Mouse (Mus musculus) liver, embryonic 11.5 days (tissue): Measurements from ENCODE around the gene 1700001L19Rik. TPM values are rescaled to one million over a fixed set of nuclear protein-coding genes. Genes with fewer than 3 reads are reported as not detected.

Source experiments
- ATAC-seq: fragments of 200-750 bp; cut with Nextera tagmentation; replicated peaks from 2 replicates; pipeline ENCODE4 v1.8.0; 2017; ENCODE audit warnings: moderate number of reproducible peaks, mild to moderate bottlenecking, moderate TSS enrichment, moderate library complexity; ENCODE audit not compliant: low FRiP score
- DNase-seq: peaks from one replicate; pipeline ENCODE4 v3.0.0-alpha.2; 2017; ENCODE audit warnings: low spot score
- H3K27ac ChIP-seq: fragments of 300-500 bp; sonication (generic); 2 replicates; pipeline ENCODE4 v1.5.1; 2014; ENCODE audit warnings: mild to moderate bottlenecking, low read depth, low read length, control low read depth
- H3K27me3 ChIP-seq: fragments of 300-500 bp; sonication (generic); replicated peaks from 2 replicates; pipeline ENCODE4 v1.6.1; 2014; ENCODE audit warnings: low read length, mixed read lengths; ENCODE audit not compliant: control insufficient read depth, insufficient read depth
- H3K36me3 ChIP-seq: fragments of 300-500 bp; sonication (generic); 2 replicates; pipeline ENCODE4 v1.6.1; 2014; ENCODE audit warnings: mild to moderate bottlenecking, low read length, moderate library complexity, mixed read lengths; ENCODE audit not compliant: control insufficient read depth, insufficient read depth
- H3K4me1 ChIP-seq: fragments of 300-500 bp; sonication (generic); replicated peaks from 2 replicates; pipeline ENCODE4 v1.6.1; 2014; ENCODE audit warnings: low read length, mixed read lengths; ENCODE audit not compliant: control insufficient read depth, insufficient read depth
- H3K4me2 ChIP-seq: fragments of 300-500 bp; sonication (generic); 2 replicates; pipeline ENCODE4 v1.6.1; 2014; ENCODE audit warnings: mild to moderate bottlenecking, control low read depth, moderate library complexity
- H3K4me3 ChIP-seq: fragments of 300-500 bp; sonication (generic); 2 replicates; pipeline ENCODE4 v1.5.1; 2014; ENCODE audit warnings: low read depth, low read length, control low read depth
- H3K9ac ChIP-seq: fragments of 300-500 bp; sonication (generic); 2 replicates; pipeline ENCODE4 v1.6.1; 2014; ENCODE audit warnings: low read depth, low read length, control low read depth
- H3K9me3 ChIP-seq: fragments of 300-500 bp; sonication (generic); 2 replicates; pipeline ENCODE4 v1.6.1; 2016; ENCODE audit warnings: low read length, inconsistent platforms, mixed read lengths; ENCODE audit not compliant: control insufficient read depth
- WGBS: fragments of 180-500 bp; shearing (Covaris S2); extraction: QIAGEN DNeasy Blood & Tissue Kit; methylation state at CpG from one replicate; pipeline ENCODE4 v1.1.7; 2014; 5-methylcytosine and 5-hydroxymethylcytosine counted together
- polyA plus RNA-seq: library from polyadenylated mRNA; unstranded; fragments of >200 nt; fragmentation: Nextera tagmentation; extraction: Ambion mirVana; gene quantifications from 2 replicates; pipeline ENCODE4 v1.2.1, GENCODE M21; 2014

1700001L19Rik gene
- polyA plus RNA-seq, 1 experiment from 2014 or later, result not detected

- DNase-seq, result peak; percentile 38
- H3K27me3 ChIP-seq, result no peaks in the 10 kb centered on the region
- no peak overlapping the region for H3K27ac ChIP-seq
- peaks cover 2% of the 10 kb centered on the region; the same call in 1 of the 2 replicates for H3K36me3 ChIP-seq
- no peaks in the 10 kb centered on the region for H3K9me3 ChIP-seq
- H3K9ac ChIP-seq, result no peak overlapping the region
- peak; percentile 88 for ATAC-seq
- no peak overlapping the region for H3K4me3 ChIP-seq
- H3K4me2 ChIP-seq, result peak overlapping the region; percentile 49
- peaks cover 3% of the 10 kb centered on the region; the same call in 1 of the 2 replicates for H3K4me1 ChIP-seq
- WGBS, result 12% methylated on average over 13 of the region's 13 CpGs
Measured at GRCm38 (mm10) chr13:68597667-68598066, 446 bp downstream of the 1700001L19Rik start.

GRCm38 (mm10) chr13:68598953-68599352 is 1.7 kb downstream of the 1700001L19Rik start:
- Histone ChIP-seq H3K9me3 (no peaks in the 10 kb centered on the region), H3K27ac (no peak overlapping the region), H3K27me3 (no peaks in the 10 kb centered on the region), H3K4me3 (no peak overlapping the region), H3K9ac (no peak overlapping the region), H3K4me2 (no peak overlapping the region), H3K4me1 (peaks cover 3% of the 10 kb centered on the region; the same call in 1 of the 2 replicates), H3K36me3 (no peaks in the 10 kb centered on the region)
- no peak for DNase-seq
- ATAC-seq, result no peak

GRCm38 (mm10) chr13:68601184-68601583 is 4.0 kb downstream of the 1700001L19Rik start:
- 28% methylated on average over 6 of the region's 6 CpGs for WGBS
- H3K36me3 ChIP-seq, result no peaks in the 10 kb centered on the region
- DNase-seq, result no peak
- H3K4me3 ChIP-seq, result no peak overlapping the region
- H3K27me3 ChIP-seq, result no peaks in the 10 kb centered on the region
- ATAC-seq, result no peak
- H3K27ac ChIP-seq, result no peak overlapping the region
- H3K9me3 ChIP-seq, result no peaks in the 10 kb centered on the region
- H3K9ac ChIP-seq, result no peak overlapping the region
- H3K4me2 ChIP-seq, result no peak overlapping the region
- H3K4me1 ChIP-seq, result peaks cover 3% of the 10 kb centered on the region; the same call in 1 of the 2 replicates

GRCm38 (mm10) chr13:68603085-68603484 is 5.9 kb downstream of the 1700001L19Rik start:
- Histone ChIP-seq H3K4me2 (no peak overlapping the region), H3K27me3 (no peaks in the 10 kb centered on the region), H3K36me3 (no peaks in the 10 kb centered on the region), H3K9me3 (no peaks in the 10 kb centered on the region), H3K4me1 (no peaks in the 10 kb centered on the region; the same call in 1 of the 2 replicates), H3K9ac (no peak overlapping the region), H3K4me3 (no peak overlapping the region), H3K27ac (no peak overlapping the region)
- DNase-seq (no peak), ATAC-seq (no peak)
- 70% methylated on average over 6 of the region's 6 CpGs for WGBS

- Histone ChIP-seq H3K27ac (no peak overlapping the region), H3K9ac (no peak overlapping the region), H3K4me2 (peak overlapping the region; percentile 44), H3K9me3 (no peaks in the 10 kb centered on the region), H3K36me3 (no peaks in the 10 kb centered on the region), H3K27me3 (no peaks in the 10 kb centered on the region), H3K4me1 (no peaks in the 10 kb centered on the region), H3K4me3 (peak overlapping the region; percentile 23; the same call in 1 of the 2 replicates)
- DNase-seq (peak; percentile 38), ATAC-seq (peak; percentile 86)
- 4% methylated on average over 11 of the region's 11 CpGs for WGBS
Measured at GRCm38 (mm10) chr13:68605689-68606126, 8.5 kb downstream of the 1700001L19Rik start.

- Histone ChIP-seq H3K36me3 (no peaks in the 10 kb centered on the region), H3K4me1 (no peaks in the 10 kb centered on the region), H3K27ac (no peak overlapping the region), H3K4me3 (no peak overlapping the region), H3K9ac (no peak overlapping the region), H3K27me3 (no peaks in the 10 kb centered on the region), H3K4me2 (peak overlapping the region; percentile 47), H3K9me3 (no peaks in the 10 kb centered on the region)
- ATAC-seq (no peak), DNase-seq (no peak)
- WGBS, result 42% methylated on average over 21 of the region's 21 CpGs
Measured at GRCm38 (mm10) chr13:68607652-68608405, 10.6 kb downstream of the 1700001L19Rik start.

GRCm38 (mm10) chr13:68622792-68623191 is 25.6 kb downstream of the 1700001L19Rik start:
- no peaks in the 10 kb centered on the region for H3K36me3 ChIP-seq
- no peak overlapping the region for H3K9ac ChIP-seq
- 58% methylated on average over 6 of the region's 6 CpGs for WGBS
- H3K4me1 ChIP-seq, result no peaks in the 10 kb centered on the region
- H3K27me3 ChIP-seq, result no peaks in the 10 kb centered on the region
- H3K4me3 ChIP-seq, result no peak overlapping the region
- H3K9me3 ChIP-seq, result no peaks in the 10 kb centered on the region
- no peak overlapping the region for H3K27ac ChIP-seq
- DNase-seq (no peak), ATAC-seq (no peak)
- H3K4me2 ChIP-seq, result no peak overlapping the region

GRCm38 (mm10) chr13:68627041-68627440 is 29.8 kb downstream of the 1700001L19Rik start:
- no peaks in the 10 kb centered on the region; the same call in 1 of the 2 replicates for H3K9me3 ChIP-seq
- H3K36me3 ChIP-seq, result no peaks in the 10 kb centered on the region
- H3K9ac ChIP-seq, result no peak overlapping the region
- no peak overlapping the region for H3K4me2 ChIP-seq
- 73% methylated on average over 3 of the region's 3 CpGs for WGBS
- DNase-seq (no peak), ATAC-seq (no peak)
- no peak overlapping the region for H3K4me3 ChIP-seq
- H3K4me1 ChIP-seq, result no peaks in the 10 kb centered on the region
- H3K27ac ChIP-seq, result no peak overlapping the region
- no peaks in the 10 kb centered on the region for H3K27me3 ChIP-seq

- DNase-seq, result no peak
- 94% methylated on average over 1 of the region's 1 CpGs for WGBS
- ATAC-seq, result no peak
Measured at GRCm38 (mm10) chr13:68642786-68643185, 45.6 kb downstream of the 1700001L19Rik start.

More at GRCm38 (mm10) chr13:68642786-68643185, 45.6 kb downstream of the 1700001L19Rik start:
- Histone ChIP-seq H3K9ac (no peak overlapping the region), H3K4me2 (no peak overlapping the region), H3K36me3 (no peaks in the 10 kb centered on the region), H3K27me3 (no peaks in the 10 kb centered on the region), H3K4me1 (no peaks in the 10 kb centered on the region), H3K4me3 (no peak overlapping the region), H3K27ac (no peak overlapping the region), H3K9me3 (no peaks in the 10 kb centered on the region; the same call in none of the 2 replicates)
